Mouse (Mus musculus) stomach, postnatal 0 days (tissue): ENCODE results near the gene Itga1.

Experiments used
- CTCF ChIP-seq: IDR thresholded peaks from 2 replicates; pipeline ENCODE4 v1.5.1; 2016; ENCODE audit warnings: antibody characterized with exemption, low read depth, mild to moderate bottlenecking, moderate library complexity
- EP300 ChIP-seq: optimal IDR thresholded peaks from 2 replicates; pipeline ENCODE3; 2016; ENCODE audit warnings: antibody characterized with exemption

DNA sequence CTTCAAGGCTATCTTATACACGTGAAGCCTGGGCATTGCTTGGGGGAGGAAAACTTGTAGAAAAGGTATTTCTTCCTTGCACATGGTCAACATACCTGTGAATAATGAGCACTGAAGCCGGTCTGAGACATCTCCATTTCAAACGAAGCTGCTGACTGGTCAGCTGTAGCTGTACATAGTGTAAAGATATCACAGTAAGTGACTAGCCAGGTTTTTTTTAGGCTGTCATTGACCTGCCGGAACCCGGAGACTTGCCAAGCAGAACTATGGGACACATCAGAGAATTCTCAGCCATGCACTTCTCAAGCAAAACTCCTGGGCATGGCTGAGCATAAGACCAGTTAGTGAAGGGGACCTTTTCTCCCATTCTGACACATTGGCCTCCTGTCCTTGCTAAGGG, 99.6 kb downstream of the Itga1 start:
- no peak for TF ChIP-seq CTCF
- TF ChIP-seq EP300 = no peak
